Mouse (Mus musculus) intestine, embryonic 14.5 days (tissue): ENCODE results near the gene Hipk2. TPM values are rescaled to one million over a fixed set of nuclear protein-coding genes. Genes with fewer than 3 reads are reported as not detected.

Experiments used
- ATAC-seq: fragments of 200-750 bp; cut with Nextera tagmentation; replicated peaks from 2 replicates; pipeline ENCODE4 v1.8.0; 2017; ENCODE audit warnings: low read depth, moderate number of reproducible peaks, moderate TSS enrichment, moderate library complexity; ENCODE audit not compliant: low FRiP score, low TSS enrichment
- DNase-seq: peaks from one replicate; pipeline ENCODE4 v3.0.0-alpha.2; 2018; ENCODE audit warnings: low spot score
- H3K27ac ChIP-seq: fragments of 300-500 bp; sonication (generic); 2 replicates; pipeline ENCODE4 v1.5.1; 2014; ENCODE audit warnings: low read depth, mild to moderate bottlenecking, control low read depth
- H3K27me3 ChIP-seq: fragments of 300-500 bp; sonication (generic); replicated peaks from 2 replicates; pipeline ENCODE4 v1.6.1; 2014; ENCODE audit warnings: low read length, control low read depth; ENCODE audit not compliant: control insufficient read depth, insufficient read depth
- H3K36me3 ChIP-seq: fragments of 300-500 bp; sonication (generic); 2 replicates; pipeline ENCODE4 v1.6.1; 2014; ENCODE audit warnings: low read length, control low read depth; ENCODE audit not compliant: control insufficient read depth, insufficient read depth
- H3K4me1 ChIP-seq: fragments of 300-500 bp; sonication (generic); replicated peaks from 2 replicates; pipeline ENCODE4 v1.6.1; 2014; ENCODE audit warnings: low read length, control low read depth, mixed read lengths; ENCODE audit not compliant: control insufficient read depth, insufficient read depth
- H3K4me2 ChIP-seq: fragments of 300-500 bp; sonication (generic); 2 replicates; pipeline ENCODE4 v1.6.1; 2014; ENCODE audit warnings: low read length
- H3K4me3 ChIP-seq: fragments of 300-500 bp; sonication (generic); 2 replicates; pipeline ENCODE4 v1.5.1; 2014; ENCODE audit warnings: low read depth, low read length, control low read depth, mixed read lengths
- H3K9ac ChIP-seq: fragments of 300-500 bp; sonication (generic); 2 replicates; pipeline ENCODE4 v1.6.1; 2014; ENCODE audit warnings: mild to moderate bottlenecking, low read length
- H3K9me3 ChIP-seq: fragments of 300-500 bp; sonication (generic); 2 replicates; pipeline ENCODE4 v1.6.1; 2016; ENCODE audit warnings: low read length, control low read depth; ENCODE audit not compliant: control insufficient read depth
- WGBS: fragments of 180-500 bp; shearing (Covaris S2); extraction: QIAGEN DNeasy Blood & Tissue Kit; methylation state at CpG from one replicate; pipeline ENCODE4 v1.1.7; 2014; 5-methylcytosine and 5-hydroxymethylcytosine counted together
- polyA plus RNA-seq: library from polyadenylated mRNA; unstranded; fragments of >200 nt; fragmentation: Nextera tagmentation; extraction: Ambion mirVana; gene quantifications from 2 replicates; pipeline ENCODE4 v1.2.1, GENCODE M21; 2014

Hipk2 gene
- polyA plus RNA-seq, 1 experiment from 2014 or later: 27.9 TPM

GRCm38 (mm10) chr6:38736240-38736639 lies 139.7 kb downstream of the Hipk2 start:
- Histone ChIP-seq H3K4me1 (no peaks in the 10 kb centered on the region), H3K9me3 (no peaks in the 10 kb centered on the region), H3K27ac (no peak overlapping the region), H3K4me2 (no peak overlapping the region), H3K9ac (no peak overlapping the region), H3K4me3 (no peak overlapping the region), H3K36me3 (peaks cover 63% of the 10 kb centered on the region), H3K27me3 (no peaks in the 10 kb centered on the region)
- ATAC-seq: peak; percentile 85
- peak; percentile 87 for DNase-seq
- WGBS: 21% methylated on average over 4 of the region's 4 CpGs

GRCm38 (mm10) chr6:38732681-38733080 lies 143.3 kb downstream of the Hipk2 start:
- no peaks in the 10 kb centered on the region for H3K9me3 ChIP-seq
- no peak for ATAC-seq
- no peak overlapping the region for H3K4me3 ChIP-seq
- peaks cover 61% of the 10 kb centered on the region for H3K36me3 ChIP-seq
- H3K27ac ChIP-seq: no peak overlapping the region
- 74% methylated on average over 3 of the region's 3 CpGs for WGBS
- no peak for DNase-seq
- H3K4me2 ChIP-seq: no peak overlapping the region
- H3K9ac ChIP-seq: no peak overlapping the region
- no peaks in the 10 kb centered on the region for H3K27me3 ChIP-seq
- H3K4me1 ChIP-seq: no peaks in the 10 kb centered on the region

GRCm38 (mm10) chr6:38730169-38731146 lies 145.5 kb downstream of the Hipk2 start:
- Histone ChIP-seq H3K4me1 (no peaks in the 10 kb centered on the region), H3K36me3 (peaks cover 50% of the 10 kb centered on the region), H3K4me3 (no peak overlapping the region), H3K9me3 (no peaks in the 10 kb centered on the region), H3K27me3 (no peaks in the 10 kb centered on the region), H3K9ac (no peak overlapping the region), H3K27ac (no peak overlapping the region), H3K4me2 (no peak overlapping the region)
- 85% methylated on average over 15 of the region's 15 CpGs for WGBS
- DNase-seq (no peak), ATAC-seq (no peak)

- H3K9ac ChIP-seq: no peak overlapping the region
- no peaks in the 10 kb centered on the region for H3K27me3 ChIP-seq
- no peaks in the 10 kb centered on the region for H3K9me3 ChIP-seq
- no peak for DNase-seq
- H3K36me3 ChIP-seq: peaks cover 49% of the 10 kb centered on the region
- no peaks in the 10 kb centered on the region for H3K4me1 ChIP-seq
- no peak overlapping the region for H3K4me3 ChIP-seq
- 89% methylated on average over 3 of the region's 3 CpGs for WGBS
- H3K27ac ChIP-seq: no peak overlapping the region
- ATAC-seq: no peak
- no peak overlapping the region for H3K4me2 ChIP-seq
Measured at GRCm38 (mm10) chr6:38725515-38725914, 150.4 kb downstream of the Hipk2 start.

GRCm38 (mm10) chr6:38721361-38721760 lies 154.6 kb downstream of the Hipk2 start:
- 52% methylated on average over 1 of the region's 1 CpGs for WGBS
- Histone ChIP-seq H3K9ac (no peak overlapping the region), H3K27me3 (no peaks in the 10 kb centered on the region), H3K4me3 (no peak overlapping the region), H3K4me1 (no peaks in the 10 kb centered on the region), H3K36me3 (peaks cover 64% of the 10 kb centered on the region), H3K9me3 (no peaks in the 10 kb centered on the region), H3K4me2 (no peak overlapping the region), H3K27ac (no peak overlapping the region)
- no peak for DNase-seq
- no peak for ATAC-seq

- Histone ChIP-seq H3K9ac (no peak overlapping the region), H3K27me3 (no peaks in the 10 kb centered on the region), H3K36me3 (peaks cover 81% of the 10 kb centered on the region), H3K4me3 (no peak overlapping the region), H3K4me2 (no peak overlapping the region), H3K4me1 (no peaks in the 10 kb centered on the region), H3K9me3 (no peaks in the 10 kb centered on the region), H3K27ac (no peak overlapping the region)
- ATAC-seq (no peak), DNase-seq (no peak)
- 84% methylated on average over 6 of the region's 6 CpGs for WGBS
Measured at GRCm38 (mm10) chr6:38719229-38719628, 156.7 kb downstream of the Hipk2 start.

GRCm38 (mm10) chr6:38718625-38719024 lies 157.3 kb downstream of the Hipk2 start:
- Histone ChIP-seq H3K36me3 (peaks cover 87% of the 10 kb centered on the region), H3K4me1 (no peaks in the 10 kb centered on the region), H3K9ac (no peak overlapping the region), H3K4me2 (no peak overlapping the region), H3K9me3 (no peaks in the 10 kb centered on the region), H3K4me3 (no peak overlapping the region), H3K27ac (no peak overlapping the region), H3K27me3 (no peaks in the 10 kb centered on the region)
- no peak for ATAC-seq
- WGBS: 97% methylated on average over 7 of the region's 7 CpGs
- no peak for DNase-seq

GRCm38 (mm10) chr6:38715881-38716280 lies 160.1 kb downstream of the Hipk2 start:
- no peak for DNase-seq
- H3K4me3 ChIP-seq: no peak overlapping the region
- H3K9ac ChIP-seq: no peak overlapping the region
- no peak overlapping the region for H3K4me2 ChIP-seq
- H3K4me1 ChIP-seq: no peaks in the 10 kb centered on the region
- no peaks in the 10 kb centered on the region for H3K9me3 ChIP-seq
- no peak for ATAC-seq
- peaks cover 99% of the 10 kb centered on the region for H3K36me3 ChIP-seq
- H3K27ac ChIP-seq: no peak overlapping the region
- no peaks in the 10 kb centered on the region for H3K27me3 ChIP-seq
- 88% methylated on average over 16 of the region's 16 CpGs for WGBS
